Mouse (Mus musculus) duodenum, adult 2 months (tissue): ENCODE data around the gene Vps54. TPM values are rescaled to one million over a fixed set of nuclear protein-coding genes. Genes with fewer than 3 reads are reported as not detected.

Experiments
- polyA plus RNA-seq: library from polyadenylated mRNA; depleted of rRNA; stranded (reverse); fragments of >200 nt; gene quantifications from 2 replicates; pipeline ENCODE4 v1.2.3, GENCODE M21; 2012; ENCODE audit warnings: low replicate concordance; rRNA removed

The Vps54 gene
- polyA plus RNA-seq = 3.3 and 5.4 TPM in 2 replicates

DNA sequence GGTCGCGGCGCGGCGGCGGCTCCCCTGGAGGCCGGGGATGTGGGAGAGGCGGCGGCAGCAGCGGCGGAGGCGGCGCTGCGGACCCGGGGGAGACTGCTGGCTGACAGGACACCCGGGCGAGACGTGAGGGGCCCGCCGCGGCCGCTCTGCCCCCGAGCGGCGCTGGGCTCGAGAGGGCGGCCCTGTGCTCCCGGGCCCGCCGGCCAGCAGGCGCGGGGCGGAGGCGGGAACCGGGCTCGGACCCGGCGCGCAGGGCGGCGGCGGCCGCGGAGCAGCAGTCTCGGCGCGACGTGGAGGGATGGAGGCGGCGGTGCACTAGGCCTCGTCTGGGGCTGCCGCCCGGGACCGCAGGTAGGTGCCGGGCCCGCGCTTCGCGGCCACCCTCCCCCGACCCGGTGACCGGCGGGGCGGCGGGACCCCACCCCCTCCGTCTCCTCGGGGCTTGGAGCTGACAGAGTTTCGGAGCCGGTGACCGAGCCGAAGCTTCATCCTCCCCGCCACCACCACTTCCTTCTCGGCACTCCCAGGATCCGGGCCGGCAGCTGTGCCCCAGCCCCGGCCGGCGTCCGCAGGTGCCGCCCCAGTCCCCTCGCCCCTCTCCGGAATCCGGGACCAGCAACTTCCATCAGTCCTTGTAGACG, at the start of gene Vps54:
Gene Vps54, plus strand, starts transcription at position 261 of the 641 bp plus-strand sequence.

Other genes starting within 250 kb of the Vps54 start
- gene Peli1, start 148.0 kb upstream of the Vps54 start, polyA plus RNA-seq = 20.5 and 77.1 TPM in 2 replicates
- 0.77 and 1.4 TPM in 2 replicates for gene Ugp2, start 131.9 kb downstream of the Vps54 start, polyA plus RNA-seq